In the genomic region with DNA sequence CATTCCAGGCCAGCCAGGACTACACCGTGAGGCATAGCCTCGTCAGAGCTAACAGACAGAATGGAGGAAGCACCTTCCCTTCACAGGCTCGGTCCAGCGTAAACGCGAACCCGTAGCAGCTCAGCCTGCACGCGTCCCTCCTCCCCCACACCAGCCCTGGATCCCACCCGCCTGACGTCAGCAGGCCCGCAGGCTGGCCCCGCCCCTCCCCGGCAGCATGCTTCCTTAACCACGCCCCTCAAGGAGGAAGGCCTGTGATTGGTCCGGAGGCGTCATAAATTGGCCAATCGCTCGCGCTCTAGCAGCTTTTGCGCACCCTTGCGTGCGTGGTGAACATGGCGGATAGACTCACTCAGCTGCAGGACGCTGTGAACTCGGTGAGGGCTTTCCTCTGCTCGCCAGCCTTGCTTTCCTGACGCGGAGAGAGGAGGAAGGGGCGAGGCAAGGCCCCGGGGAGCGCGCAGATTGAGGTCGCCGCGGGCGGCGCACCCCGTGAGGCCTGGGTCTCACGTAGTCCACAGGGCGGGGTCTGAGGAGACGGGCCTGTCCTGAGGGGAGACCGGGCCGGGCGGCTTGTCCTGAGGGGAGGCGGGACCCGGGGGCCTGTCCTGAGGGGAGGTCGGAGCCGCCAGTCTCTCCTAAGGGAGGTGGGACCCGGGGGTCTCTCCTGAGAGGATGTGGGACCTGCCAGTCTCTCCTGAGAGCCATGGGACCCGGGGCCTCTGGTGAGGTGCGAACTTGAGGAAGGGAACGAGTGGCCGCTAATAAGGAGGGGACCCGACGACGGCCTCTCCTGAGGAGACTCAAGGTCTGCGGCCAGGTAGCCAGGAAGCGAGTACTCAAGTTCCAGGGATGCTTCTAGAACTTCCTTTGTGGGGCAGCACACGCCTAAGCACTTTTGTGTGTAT, we compare ENCODE assay signal across 8 mouse cellular contexts. TPM values are rescaled to one million over a fixed set of nuclear protein-coding genes. Genes with fewer than 3 reads are reported as not detected.
DNase-seq lines count a peak whose midpoint lies in the region; ATAC-seq and TF ChIP-seq lines count a peak whose summit lies in the region.

A gene (plus strand): TSS at position 272 of the 908 bp plus-strand sequence.
A gene (minus strand): TSS at position 549 of the 908 bp plus-strand sequence.

- H3K4me1 ChIP-seq in cortical plate, adult 2 months (ENCODE audit: control insufficient read depth, insufficient read depth, low read length), result peaks cover 2% of the 10 kb centered on the region; the same call in 1 of the 2 replicates
- peaks cover 47% of the 10 kb centered on the region for H3K4me1 ChIP-seq in megakaryocyte, embryonic 14.5 days

- ATAC-seq in activated CD4-positive, CD25-positive, alpha-beta regulatory T cell, adult 4 months, result peak; percentile 96

- H3K27ac ChIP-seq in cortical plate, adult 2 months (ENCODE audit: insufficient read depth, low read length), result peak within 1 kb of the TSS; percentile 18; the same call in 1 of the 2 replicates

- peaks cover 13% of the 10 kb centered on the region for H3K36me3 ChIP-seq in megakaryocyte, embryonic 14.5 days (replicated peaks; ENCODE audit: low read length)

- TF ChIP-seq POLR2A in cortical plate, adult 2 months (IDR thresholded peaks at IDR 0.05; ENCODE audit: extremely low read depth, insufficient read depth, low read length), result peak; percentile 98

- H3K9me3 ChIP-seq in megakaryocyte, embryonic 14.5 days, result no peaks in the 10 kb centered on the region

- peak within 1 kb of the TSS; percentile 40 for H3K4me3 ChIP-seq in cortical plate, adult 2 months (ENCODE audit: insufficient read depth, low read length)
- H3K4me3 ChIP-seq in megakaryocyte, embryonic 14.5 days (replicated peaks), result peak within 1 kb of the TSS; percentile 93

- H3K27me3 ChIP-seq in megakaryocyte, embryonic 14.5 days (replicated peaks), result no peaks in the 10 kb centered on the region

- peak; percentile 95 to 96 for DNase-seq in gastrocnemius, adult 8-10 months (ENCODE audit: low spot score in 2 of 2)
- DNase-seq in hindlimb bud, embryonic 11.5 days (ENCODE audit: extremely low spot score, low read depth, low spot score), result peak; percentile 91
- DNase-seq in left cerebral cortex, adult 8-10 months (ENCODE audit: low spot score in 2 of 2), result peak; percentile 88 to 97
- DNase-seq in right cerebral cortex, postnatal 10 days (ENCODE audit: low spot score in 2 of 2), result peak; percentile 99 to 100
- peak; percentile 97 for DNase-seq in urinary bladder, postnatal 25 days (ENCODE audit: low spot score)

- TF ChIP-seq CTCF in cortical plate, adult 2 months (IDR thresholded peaks at IDR 0.05; ENCODE audit: extremely low read depth, insufficient read depth, low read length), result no peak

RNA-seq across cellular contexts. Expression of the first gene that starts in this region (rescaled TPM):
- 10 to 100 TPM; 66.6 to 70.2 TPM for polyA plus RNA-seq in activated CD4-positive, CD25-positive, alpha-beta regulatory T cell, adult 4 months (2017; shearing (Covaris generic))
- 70.6 and 73.0 TPM in 2 replicates for polyA plus RNA-seq in cortical plate, adult 2 months (2012; rRNA removed)
- 10 to 100 TPM; 33.9 to 40.1 (median 35.6) TPM for total RNA-seq in gastrocnemius, adult 8-10 months (2022)
- total RNA-seq in left cerebral cortex, adult 8-10 months (2022), result 10 to 100 TPM; 37.8 to 48.1 (median 42.4) TPM
- 4.1 TPM in 1 of 2 replicates, not detected in the other for polyA plus RNA-seq in megakaryocyte, embryonic 14.5 days (2012; ENCODE audit: insufficient read depth, low replicate concordance)

RNA-seq across cellular contexts. Expression of the second gene that starts in this region (rescaled TPM):
- 1 to 10 TPM; 2.5 to 4.7 TPM for polyA plus RNA-seq in activated CD4-positive, CD25-positive, alpha-beta regulatory T cell, adult 4 months (2017; shearing (Covaris generic))
- polyA plus RNA-seq in cortical plate, adult 2 months (2012; rRNA removed), result 22.3 and 22.9 TPM in 2 replicates
- total RNA-seq in gastrocnemius, adult 8-10 months (2022), result 1 to 10 TPM; 5.0 to 6.3 (median 5.6) TPM
- total RNA-seq in left cerebral cortex, adult 8-10 months (2022), result 10 to 100 TPM; 33.8 to 36.0 (median 34.6) TPM
- polyA plus RNA-seq in megakaryocyte, embryonic 14.5 days (2012; ENCODE audit: insufficient read depth, low replicate concordance), result 11.0 and 20.2 TPM in 2 replicates

Comparison
In these comparisons a context has a peak if more than half of its experiments do, and no peak if none do; other contexts are left out.
1. Peak in every context shown above with its lines: DNase-seq, ATAC-seq, H3K4me3 ChIP-seq and H3K27ac ChIP-seq.
2. RNA of the second gene that starts in this region (total RNA-seq): 33.8 to 36.0 TPM in left cerebral cortex, adult 8-10 months; 5.0 to 6.3 TPM in gastrocnemius, adult 8-10 months; every median in the first group is over 4 times any median in the second.
3. RNA of the first gene that starts in this region (polyA plus RNA-seq): 70.6 to 73.0 TPM in cortical plate, adult 2 months and 66.6 to 70.2 TPM in activated CD4-positive, CD25-positive, alpha-beta regulatory T cell, adult 4 months; 4.1 TPM in megakaryocyte, embryonic 14.5 days; every median in the first group is over 10 times any median in the second.